Mouse (Mus musculus) cerebellum, postnatal 25 days (tissue): ENCODE measurements around the gene Tenm4.

Experiments used
- DNase-seq, 2 experiments: peaks; one replicate each; pipeline ENCODE4 v3.0.0; 2021; ENCODE audit warnings: mixed read lengths in 2 of 2

Tenm4 gene

DNA sequence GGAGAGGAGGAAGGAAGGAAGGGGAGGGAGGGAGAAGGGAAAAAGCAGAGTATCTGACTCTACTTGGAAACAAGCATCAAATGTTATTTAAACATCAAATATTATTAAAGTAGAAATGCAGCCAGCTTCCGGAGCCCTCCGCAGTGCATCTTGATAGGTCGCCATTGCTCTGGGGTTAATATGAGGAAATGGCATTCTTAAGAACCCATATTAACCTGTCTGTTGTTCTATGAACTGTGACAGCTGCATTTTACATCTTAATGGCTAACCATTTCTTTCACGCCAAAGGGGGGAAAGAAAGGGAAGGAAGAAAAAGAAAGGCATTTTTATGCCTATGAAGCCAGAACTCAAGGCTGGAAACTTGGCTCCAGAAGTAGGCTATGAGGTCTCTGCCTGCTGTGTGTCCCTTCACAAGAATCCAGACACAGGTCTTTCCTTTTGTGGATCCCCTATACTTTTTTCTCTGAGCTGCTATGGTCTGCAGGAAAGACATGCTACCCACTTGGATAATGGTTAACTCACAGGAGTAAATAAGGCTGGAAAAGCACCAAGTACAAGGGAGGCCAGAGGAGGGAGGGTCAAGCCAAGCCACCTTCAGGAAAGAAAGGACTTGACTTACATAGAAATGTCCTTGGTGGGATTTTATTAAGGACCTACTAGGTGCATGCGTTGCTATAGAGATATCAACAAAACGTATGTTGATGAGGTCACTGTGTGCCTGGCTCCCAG lies 318.5 kb downstream of the Tenm4 start:
- DNase-seq: no peak

DNA sequence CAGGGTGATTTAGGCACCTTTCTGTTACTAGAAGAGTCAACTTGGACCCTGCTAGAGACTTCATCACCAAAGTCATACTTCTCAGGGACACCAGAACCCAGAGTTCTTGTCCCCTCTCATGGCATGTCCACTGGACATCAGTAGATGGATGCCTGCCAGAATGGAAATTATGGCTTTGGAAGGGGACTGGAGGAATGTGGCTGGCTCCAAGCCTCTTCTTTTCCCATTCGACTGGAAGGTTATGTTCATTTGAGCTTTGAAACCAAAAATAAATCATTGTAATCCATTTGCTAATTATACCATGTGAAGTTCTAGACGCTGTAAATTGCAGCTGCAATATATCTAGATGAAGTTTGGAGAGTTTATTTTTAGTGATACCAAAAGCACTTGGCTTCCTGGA lies 320.9 kb downstream of the Tenm4 start:
- DNase-seq: no peak

DNA sequence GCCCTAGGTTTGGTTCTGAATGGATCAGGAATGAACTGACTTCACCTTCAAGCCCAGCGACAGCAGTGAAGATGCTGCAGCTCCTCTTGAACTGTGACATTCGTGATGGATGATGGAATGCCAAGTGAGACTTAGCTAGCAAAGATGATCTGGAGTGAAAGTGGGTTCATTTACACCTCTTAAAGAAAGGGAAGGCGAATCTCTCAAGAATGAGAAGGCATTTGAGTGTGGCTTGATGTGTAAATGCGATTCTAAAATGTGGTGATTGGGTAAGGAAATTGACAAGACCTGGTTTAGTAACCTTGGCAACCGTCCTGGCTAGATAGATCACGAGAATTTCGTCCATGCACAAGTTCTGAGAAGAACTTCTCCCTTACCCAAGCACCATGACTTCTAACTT lies 321.6 kb downstream of the Tenm4 start:
- no peak for DNase-seq

DNA sequence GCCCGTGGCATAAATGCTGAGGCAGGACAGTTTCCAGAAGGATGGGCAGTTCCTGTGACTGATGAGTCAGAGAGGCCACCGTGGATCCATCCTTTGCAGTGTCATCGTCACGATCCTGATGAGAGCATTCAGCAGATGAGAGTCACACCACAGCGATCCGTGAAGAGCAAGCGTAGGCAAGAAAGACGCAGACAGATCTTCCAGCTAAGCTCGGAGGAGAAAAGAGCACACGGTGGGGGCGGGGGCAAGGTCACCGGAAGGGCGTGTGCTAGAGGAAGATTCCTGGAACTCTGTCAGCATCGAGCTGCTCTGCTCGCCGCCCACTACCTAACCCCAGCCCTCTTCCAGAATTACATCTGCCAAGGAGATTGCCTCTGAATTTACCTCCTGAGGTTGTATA lies 323.0 kb downstream of the Tenm4 start:
- no peak for DNase-seq

DNA sequence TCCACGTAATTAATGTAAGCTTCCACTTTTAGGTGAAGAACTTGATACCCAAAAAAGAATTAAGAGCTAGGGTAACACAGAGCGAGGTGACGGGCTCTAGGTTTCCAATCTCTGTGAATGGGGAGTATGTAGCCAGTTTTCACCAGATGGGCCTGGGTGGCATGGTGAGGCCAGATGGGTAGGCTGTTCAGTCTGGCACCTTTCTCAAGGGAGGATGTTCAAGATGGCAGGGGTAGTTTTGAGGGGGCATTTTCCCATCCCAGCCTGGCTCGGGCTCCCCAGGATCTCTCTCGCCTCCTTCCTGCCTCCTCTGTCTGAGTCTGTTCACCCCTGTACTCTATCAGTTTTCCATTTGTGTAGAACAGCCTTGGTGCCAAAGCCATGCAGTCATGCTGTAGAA lies 329.1 kb downstream of the Tenm4 start:
- DNase-seq: no peak

DNA sequence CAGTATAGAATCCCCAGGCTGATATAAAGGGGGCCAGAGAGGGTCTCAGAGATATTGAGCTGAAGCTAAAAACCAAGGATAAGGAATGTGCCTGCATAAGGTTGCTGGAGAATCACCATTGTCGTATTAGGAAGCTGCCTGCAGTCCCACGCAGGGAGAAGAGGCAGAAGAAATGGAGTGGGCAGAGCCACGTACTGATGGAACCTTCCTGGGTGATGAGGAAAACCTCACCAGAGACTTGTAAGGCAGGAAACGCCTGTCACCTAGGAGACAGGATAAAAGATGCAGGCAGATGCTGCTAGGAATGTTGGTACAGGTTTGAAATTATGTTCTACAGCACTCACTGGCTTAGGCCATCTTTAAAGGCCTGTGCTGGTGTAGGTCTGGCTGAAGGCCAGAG lies 329.8 kb downstream of the Tenm4 start:
- DNase-seq: no peak

DNA sequence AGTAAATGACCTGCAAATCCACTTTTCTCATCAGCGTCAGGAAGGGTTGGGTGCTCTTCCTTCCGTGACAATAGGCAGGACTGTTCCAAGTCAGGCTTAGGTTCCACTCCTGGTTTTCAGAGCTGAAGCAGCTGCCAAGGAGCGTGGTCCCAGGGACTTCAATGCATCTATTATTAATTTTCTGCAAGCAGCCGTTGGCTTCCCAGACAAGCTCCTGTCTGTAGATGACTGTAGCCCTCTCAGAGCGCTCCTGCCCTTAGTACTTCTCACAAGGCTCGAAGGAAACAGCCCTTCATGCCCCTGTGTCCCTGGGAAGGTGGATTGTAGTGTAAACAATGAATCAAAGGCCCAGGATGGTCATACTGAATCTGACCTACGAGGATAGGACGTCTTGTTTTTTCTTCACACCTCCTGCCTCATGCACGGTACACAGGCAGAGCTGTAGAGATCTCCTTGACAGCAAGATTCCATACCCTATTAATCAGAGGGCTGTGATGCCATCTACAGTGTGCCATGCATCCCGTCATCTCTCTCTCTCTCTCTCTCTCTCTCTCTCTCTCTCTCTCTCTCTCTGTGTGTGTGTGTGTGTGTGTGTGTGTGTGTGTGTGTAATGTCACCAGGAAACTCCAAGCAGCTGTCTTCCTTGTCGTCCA lies 331.4 kb downstream of the Tenm4 start:
- DNase-seq: no peak

DNA sequence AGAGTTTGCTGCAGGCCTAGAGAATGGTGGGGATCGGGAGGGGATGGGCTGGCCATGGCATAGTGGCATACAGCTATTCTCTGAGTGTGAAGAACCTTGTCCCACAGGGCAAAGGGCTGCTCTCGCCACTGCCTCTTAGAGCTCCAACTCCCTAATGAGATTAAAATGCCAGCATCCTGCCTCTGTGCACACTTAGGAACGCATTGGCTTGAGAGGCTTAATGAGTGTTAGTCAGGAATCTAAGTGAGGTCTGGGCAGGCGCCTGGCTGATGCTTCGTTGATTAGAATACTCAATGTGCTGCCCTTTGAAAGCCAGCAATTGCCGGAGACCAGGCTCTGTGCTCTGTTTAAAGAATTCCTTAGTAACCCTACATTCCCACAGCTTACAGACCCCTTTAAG lies 334.5 kb downstream of the Tenm4 start:
- no peak for DNase-seq

DNA sequence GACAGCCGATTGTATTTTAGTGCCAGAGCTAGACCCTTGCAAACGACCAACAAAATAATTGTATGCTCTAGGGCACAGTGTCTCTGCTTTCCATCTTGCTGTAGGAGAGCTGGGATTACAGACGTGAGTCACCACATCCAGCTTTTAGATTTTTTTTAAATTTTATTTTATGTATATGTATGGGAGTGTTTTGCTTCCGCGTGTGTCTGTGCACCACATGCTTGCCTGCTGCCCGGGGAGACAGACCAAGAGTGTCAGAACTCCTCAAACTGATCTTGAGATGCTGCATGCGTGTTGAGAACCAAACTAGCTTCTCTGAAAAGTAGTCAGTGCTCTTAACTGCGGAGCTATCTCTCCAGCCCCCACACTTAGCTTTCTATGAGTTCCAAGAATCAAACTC lies 336.0 kb downstream of the Tenm4 start:
- DNase-seq: no peak

DNA sequence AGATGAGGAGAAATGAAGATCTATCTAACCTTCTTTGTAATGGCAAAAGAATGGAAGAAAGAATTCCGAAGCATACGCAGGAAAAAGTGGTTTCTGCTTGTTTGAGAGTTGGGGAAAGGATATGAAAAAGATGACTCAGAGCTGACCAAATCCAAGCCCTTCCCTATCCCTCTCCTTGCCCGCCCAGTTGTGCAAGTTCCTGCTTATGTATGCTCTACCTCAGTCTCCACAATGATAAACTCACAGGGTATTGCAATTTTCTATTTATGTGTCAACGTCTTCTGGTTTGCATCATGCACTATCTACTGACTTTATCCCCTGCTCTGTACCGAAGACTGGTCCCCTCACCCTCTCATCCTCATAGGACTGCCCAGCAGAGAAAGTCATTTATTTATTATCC lies 339.4 kb downstream of the Tenm4 start:
- DNase-seq: no peak

DNA sequence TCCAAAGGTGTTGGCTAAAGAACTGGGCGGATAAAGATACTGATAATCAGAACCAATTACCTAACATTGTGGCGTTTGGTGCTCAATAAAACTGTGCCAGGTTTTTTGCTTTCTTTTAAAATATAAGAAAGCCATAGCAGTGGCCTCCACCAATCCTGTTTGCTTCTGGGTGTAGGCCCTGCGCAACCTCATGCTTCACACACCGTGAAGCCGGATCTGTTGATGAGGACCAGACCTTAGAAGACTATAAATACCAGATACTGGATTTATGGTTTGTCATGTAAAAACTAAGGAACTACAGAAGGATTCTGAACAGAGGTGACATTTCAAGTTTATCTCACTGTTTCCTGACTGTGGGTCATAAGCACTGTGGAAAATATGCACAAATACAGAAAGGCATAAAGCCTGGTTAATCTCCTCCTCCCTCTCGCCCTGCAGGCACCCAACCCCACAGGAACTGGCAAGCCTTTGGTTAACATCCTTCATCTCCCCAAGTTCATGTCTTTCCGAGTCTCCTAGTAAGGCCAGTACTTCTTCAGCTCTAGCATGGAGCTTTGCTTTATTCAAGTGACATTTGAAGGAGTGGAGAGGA lies 340.1 kb downstream of the Tenm4 start:
- DNase-seq: no peak

DNA sequence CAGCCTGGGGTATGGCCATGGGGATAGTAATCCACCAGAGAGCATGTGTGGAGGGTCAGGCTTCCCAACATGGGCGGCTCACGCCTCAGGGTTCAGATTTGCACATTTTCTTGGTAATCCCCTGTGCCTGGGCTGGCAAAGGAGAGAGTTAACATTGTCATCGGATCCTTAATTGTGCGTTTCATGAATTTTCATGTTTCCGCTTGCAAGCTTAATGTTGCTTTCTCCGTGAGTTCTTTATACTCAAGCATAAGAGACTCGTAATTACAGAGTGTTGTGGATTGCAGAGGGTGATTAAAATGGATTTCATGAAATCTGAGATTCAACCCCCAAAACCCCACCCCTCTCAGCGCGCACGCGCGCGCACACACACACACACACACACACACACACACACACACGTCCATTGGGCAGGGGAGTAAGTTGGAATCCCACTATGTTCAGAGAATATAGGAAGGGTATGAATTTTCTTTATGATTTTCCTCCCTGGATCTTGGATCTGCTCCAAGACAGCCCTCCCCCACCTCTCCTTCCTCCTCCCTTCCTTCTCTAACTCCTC lies 341.0 kb downstream of the Tenm4 start:
- DNase-seq: no peak

DNA sequence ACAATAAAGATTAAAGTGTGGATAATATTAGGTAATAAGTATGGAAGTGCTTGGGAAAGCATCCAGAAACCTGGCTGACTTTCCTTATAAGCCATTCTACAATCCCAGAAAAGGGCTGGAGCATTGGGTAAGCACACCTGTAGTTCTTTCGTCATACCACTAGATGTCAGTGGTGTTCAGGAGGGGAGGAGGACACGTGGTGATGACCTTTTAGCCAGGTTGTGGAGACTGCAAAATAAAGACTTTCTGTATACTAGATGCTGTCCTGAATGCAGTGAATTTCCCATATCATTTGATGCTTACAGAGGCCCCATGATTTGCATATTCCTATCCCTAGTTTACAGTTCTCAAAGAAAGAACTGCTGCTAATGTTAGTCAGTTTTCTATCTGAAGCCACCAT lies 348.2 kb downstream of the Tenm4 start:
- peak in 1 of 2 experiments; percentile 56 for DNase-seq

DNA sequence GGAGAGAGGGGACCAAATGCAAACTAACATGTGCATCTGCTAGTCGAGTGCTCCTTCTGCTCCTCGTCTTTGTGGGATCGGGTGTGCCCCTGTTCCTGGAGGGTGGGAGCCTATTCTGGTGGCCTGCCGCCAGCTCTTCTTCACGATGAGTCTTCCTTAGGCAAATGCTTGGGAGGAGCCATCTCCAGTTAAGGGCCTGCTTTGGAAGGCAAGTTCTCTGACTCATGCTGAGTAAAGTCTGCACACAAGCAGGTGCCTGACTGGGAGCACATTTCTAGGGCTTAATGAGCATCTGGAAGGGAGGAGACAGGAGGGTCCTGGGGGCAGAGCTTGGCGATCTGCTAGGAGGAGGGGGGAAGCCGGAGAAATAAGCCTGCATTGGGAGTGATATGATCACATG lies 350.9 kb downstream of the Tenm4 start:
- DNase-seq: no peak

DNA sequence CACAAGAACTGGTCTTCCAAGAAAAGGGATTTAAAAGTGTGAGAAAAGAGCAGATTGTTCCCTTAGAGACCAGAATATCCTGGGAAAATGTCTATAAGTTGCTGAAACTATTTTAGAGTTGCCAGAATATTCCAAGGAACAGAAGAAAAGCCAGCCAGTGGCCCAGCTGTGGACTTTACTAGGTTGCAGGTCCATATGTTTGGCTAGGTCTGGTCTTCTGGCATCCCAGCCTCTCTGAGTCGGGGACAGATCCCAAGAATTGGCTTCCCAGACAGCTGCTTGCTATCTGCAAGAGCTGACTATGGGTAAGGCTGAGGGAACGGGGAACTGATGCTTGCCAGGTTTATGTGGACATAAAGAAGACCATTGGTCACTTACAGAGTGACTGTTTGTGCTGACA lies 352.6 kb downstream of the Tenm4 start:
- no peak for DNase-seq

DNA sequence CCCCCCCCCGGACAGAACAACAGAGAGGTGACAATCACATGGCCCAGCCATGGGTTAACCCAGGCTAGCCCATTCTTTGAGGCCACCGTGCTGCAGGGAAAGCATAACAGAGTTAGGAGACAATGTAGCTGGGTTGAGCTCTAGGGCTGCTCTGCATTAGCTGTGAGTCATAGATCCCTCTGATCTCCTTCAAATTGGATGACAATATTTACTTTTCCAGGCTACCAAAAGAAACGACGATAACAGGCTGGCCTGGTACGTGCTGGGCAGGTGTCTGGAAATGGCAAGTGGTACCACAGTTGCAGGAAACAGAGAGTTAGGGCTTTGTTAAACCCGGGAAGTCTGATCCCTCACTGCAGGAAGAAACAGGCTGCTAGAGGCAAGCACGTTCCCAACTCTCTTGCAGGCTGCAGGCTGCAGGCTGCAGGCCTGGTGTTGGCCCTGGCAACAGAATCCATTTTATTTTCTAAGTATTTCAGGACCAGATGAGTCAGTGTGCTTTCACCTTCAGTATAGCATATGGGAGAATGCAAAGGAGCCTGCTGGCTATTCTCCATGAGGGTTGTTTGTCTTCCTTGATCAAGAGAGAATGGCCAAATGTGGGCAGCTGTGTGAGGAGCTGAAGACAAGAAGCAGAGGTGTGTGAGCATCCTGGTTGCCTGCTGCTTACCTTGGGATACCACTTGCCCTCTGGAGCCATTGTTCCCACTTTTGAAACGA lies 353.6 kb downstream of the Tenm4 start:
- no peak for DNase-seq

DNA sequence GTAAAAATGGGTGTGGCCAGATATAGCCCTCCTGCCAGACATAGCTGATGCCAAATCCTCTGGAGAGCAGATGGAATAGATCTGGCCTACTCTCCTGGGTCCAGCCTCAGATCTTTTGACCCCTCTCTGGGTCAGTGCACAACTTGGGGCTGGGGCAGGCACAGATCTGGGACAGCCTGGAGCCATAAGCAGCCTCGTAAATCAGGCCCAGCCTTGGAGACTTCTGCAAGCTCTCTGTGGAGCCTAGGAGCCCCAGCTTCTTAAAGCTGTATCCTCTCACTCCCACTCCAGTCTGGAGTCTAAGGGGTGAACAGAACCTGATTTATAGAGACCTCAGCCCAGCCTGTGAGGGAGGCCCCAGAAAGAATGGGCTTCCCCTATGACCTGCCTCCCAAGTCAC lies 354.3 kb downstream of the Tenm4 start:
- no peak for DNase-seq

DNA sequence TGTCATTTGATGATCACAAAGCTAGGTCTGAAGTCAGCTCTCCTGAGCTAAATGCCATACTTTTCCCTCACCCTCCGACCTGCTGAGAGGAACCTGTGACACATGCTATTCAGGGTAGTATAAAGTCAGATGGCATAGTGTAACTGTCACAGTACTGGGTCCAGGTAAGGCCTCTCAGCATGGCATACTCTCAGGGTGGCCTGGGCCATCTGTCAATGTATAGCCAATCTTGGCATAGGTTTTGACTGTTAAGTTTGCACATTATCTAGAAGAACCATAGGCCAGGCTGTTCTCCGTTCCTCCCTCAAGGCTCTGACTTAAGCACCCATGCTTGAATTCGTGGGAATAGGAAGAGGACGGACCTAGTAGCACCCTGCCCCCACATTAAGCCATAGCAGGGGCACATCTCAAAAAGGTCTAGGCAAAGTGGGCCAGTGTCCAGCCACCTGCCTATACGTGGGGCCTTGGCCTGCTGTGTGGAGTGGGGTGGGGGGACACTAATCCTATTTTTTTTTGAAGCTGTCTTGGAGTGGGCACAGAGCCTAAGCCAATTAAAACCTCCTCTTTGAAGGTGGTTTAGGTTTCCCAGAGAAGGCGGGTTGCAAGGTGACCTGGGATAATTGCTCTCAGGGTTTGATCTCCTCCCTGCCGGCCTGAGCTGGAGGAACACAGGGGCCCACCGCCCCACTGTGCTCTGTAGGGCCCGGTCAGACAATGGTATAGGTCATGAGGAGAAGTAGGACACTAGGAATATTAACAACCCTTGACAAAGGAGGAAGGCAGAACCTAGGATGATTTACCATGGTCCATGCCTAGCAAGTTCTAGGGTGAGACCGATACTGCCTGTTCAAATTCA lies 359.8 kb downstream of the Tenm4 start:
- peak; percentile 66 to 69 for DNase-seq

DNA sequence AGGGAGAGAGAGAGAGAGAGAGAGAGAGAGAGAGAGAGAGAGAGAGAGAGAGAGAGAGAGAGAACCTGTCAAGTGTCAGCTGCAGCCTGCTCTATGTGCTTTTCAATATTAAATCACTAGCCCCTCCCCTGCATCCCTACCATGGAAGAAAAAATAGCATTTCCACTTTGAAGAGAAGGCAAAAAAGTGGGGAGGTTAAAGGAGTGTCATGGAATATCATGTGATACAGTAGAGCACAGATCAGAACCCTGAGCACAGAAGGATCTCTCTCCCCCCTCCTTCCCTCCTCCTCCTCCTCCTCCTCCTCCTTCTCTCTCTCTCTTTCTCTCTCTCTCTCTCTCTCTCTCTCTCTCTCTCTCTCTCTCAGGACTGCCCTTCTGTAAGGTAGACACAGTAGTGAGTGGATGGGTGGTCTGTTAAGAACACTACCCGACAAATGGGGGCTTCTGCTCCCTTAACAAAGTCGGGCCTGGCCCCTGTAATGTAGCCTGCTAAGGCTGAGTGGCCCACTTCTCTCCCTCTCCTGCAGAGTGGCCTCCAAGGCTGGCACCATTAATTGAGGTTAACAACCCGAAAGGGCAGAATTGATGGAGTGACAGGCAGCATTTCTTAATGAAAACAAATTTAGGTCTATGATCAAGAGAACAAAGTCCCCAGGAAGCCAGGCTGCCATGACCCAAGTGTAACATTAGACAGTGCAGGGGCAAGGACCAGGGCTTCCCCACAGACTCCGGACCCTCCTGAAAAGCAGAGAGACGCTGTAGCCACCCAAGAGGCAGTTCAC lies 361.1 kb downstream of the Tenm4 start:
- no peak for DNase-seq

DNA sequence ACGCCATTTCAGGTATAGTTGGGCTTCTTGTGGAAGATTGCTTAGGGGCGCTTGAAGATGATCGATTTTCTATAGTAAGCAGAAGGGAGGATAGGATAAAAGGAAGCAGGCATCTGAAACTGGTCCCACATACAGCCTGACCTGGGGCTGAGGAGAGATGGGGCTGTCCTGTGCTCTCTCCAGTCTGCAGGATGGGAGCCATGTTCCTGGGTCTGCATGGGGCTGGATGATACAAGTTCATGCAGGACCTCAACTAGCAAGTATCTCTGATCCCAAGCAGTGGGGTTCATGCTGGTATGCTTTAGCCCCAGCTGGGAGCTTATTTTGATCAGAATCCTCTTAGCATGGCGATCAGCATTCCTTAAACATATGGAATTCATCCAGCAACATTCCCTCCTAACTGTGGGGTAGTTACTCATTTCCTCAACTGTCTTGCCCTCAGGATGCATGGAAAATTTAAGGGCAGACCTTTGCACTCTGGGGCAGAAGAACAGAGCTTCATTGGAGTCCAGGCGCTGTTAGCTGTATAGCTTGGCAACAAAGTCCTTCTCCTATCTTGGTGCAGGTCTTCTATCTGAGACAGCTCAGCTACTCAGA lies 361.9 kb downstream of the Tenm4 start:
- DNase-seq: no peak

DNA sequence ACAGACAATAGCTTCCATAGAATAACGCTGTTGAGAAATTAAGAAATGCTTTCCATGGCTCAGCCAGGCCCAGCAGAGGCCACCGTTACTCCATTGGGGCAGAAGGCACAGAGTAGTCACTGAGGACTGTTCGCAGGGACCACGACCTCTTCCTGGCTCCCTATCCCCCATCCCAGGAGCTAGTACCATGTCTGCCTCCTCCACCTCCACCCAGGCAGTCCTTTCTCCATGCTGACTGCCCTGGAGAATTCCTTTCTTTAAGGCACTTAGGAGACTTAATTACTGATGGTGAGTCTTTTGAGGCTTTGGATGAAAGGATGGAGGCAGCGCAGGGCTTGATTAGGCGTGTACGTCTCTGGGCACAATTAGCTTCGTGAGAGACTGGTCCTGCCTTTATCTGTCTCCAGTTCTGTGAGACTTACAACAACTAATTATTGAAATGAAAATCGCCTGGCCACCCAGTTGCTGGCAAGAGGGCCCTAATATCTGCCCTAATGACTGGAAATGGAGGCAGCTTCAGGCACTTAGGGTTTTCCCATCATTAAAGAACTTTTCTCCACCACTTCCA lies 365.4 kb downstream of the Tenm4 start:
- peak in 1 of 2 experiments; percentile 4 for DNase-seq
